Mouse (Mus musculus) brain, embryonic 14.5 days (tissue): ENCODE measurements at regions not wholly inside any gene's neighbourhood (a gene's known extent, or its start where the extent isn't known, plus 50 kb on each side); places are given as distances from the start of the nearest gene placed in this dataset.

Experiments used
- CTCF ChIP-seq: fragments of 200-500 bp; IDR thresholded peaks from 2 replicates; pipeline ENCODE4 v1.5.1; 2012; ENCODE audit warnings: inconsistent platforms, mild to moderate bottlenecking, moderate library complexity, borderline replicate concordance; ENCODE audit not compliant: insufficient read depth, insufficient read length; ENCODE audit errors: extremely low read depth
- POLR2A ChIP-seq: fragments of 200-500 bp; IDR thresholded peaks from 2 replicates; pipeline ENCODE4 v1.6.1; 2012; ENCODE audit warnings: mild to moderate bottlenecking, inconsistent platforms, borderline replicate concordance; ENCODE audit not compliant: poor library complexity, insufficient read depth, insufficient read length, severe bottlenecking; ENCODE audit errors: extremely low read depth

DNA sequence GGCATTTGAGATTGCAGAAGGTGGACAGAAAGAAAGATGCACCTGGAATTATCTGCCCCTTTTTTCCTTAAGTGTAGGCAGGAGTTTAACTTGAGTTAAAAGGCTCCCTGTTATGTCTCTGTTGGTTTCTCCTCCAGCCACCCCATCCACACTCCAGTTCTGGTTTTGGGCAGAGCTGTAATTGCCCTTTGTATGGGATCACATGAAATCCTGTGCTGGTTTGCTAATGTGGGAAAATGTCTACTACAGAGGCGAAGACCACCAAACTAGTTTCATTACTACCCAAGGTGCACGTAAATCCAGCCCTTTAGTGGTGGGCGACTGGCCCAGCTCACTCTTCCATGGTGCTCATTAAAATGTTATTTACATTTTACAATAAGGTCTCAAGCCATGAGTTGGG lies 85.9 kb upstream of the Ssbp2 start:
- TF ChIP-seq CTCF (no peak), POLR2A (no peak)
